Mouse (Mus musculus) ES-E14 (cell line): ENCODE measurements at regions not wholly inside any gene's neighbourhood (a gene's known extent, or its start where the extent isn't known, plus 50 kb on each side); places are given as distances from the start of the nearest gene placed in this dataset.

ENCODE experiments used
- DNase-seq: peaks from one replicate; pipeline ENCODE4 v3.0.0-alpha.2; 2013; ENCODE audit warnings: low read depth, low spot score
- H3K27ac ChIP-seq: 2 replicates; pipeline ENCODE4 v1.5.1; 2012; ENCODE audit warnings: low read depth, mild to moderate bottlenecking, low read length, moderate library complexity, mixed read lengths; ENCODE audit not compliant: poor library complexity, insufficient read depth, severe bottlenecking
- H3K36me3 ChIP-seq: 2 replicates; pipeline ENCODE4 v1.6.1; 2012; ENCODE audit warnings: mild to moderate bottlenecking, low read length, moderate library complexity, mixed read lengths; ENCODE audit not compliant: control insufficient read depth, poor library complexity, insufficient read depth, severe bottlenecking
- H3K4me1 ChIP-seq, 2 experiments: fragments of 150-350 bp in 1 of 2; sonication (generic) in 1 of 2; 2 replicates each; pipeline ENCODE4 v1.6.1; 2012; ENCODE audit warnings: low read length in 2 of 2, mild to moderate bottlenecking in 1 of 2, mixed read lengths in 1 of 2; ENCODE audit not compliant: control insufficient read depth in 2 of 2, insufficient read depth in 2 of 2, poor library complexity in 1 of 2
- H3K4me3 ChIP-seq, 2 experiments: fragments of 150-350 bp in 1 of 2; sonication (generic) in 1 of 2; 2 replicates each; pipeline ENCODE4 v1.5.1; 2012; ENCODE audit warnings: low read length in 2 of 2, low read depth in 1 of 2, mild to moderate bottlenecking in 1 of 2, mixed read lengths in 1 of 2; ENCODE audit not compliant: insufficient read depth in 1 of 2, poor library complexity in 1 of 2, severe bottlenecking in 1 of 2
- H3K9ac ChIP-seq: 2 replicates; pipeline ENCODE4 v1.6.1; 2012; ENCODE audit warnings: low read depth, mild to moderate bottlenecking, low read length, mixed read lengths; ENCODE audit not compliant: poor library complexity, insufficient read depth, severe bottlenecking
- H3K9me3 ChIP-seq: fragments of 150-350 bp; sonication (generic); 2 replicates; pipeline ENCODE4 v1.6.1; 2012; ENCODE audit warnings: low read depth, mild to moderate bottlenecking, low read length; ENCODE audit not compliant: control insufficient read depth, insufficient read depth
- CHD2 ChIP-seq: IDR thresholded peaks from 2 replicates; pipeline ENCODE4 v1.6.1; 2014; ENCODE audit warnings: mild to moderate bottlenecking, low read depth, low read length, inconsistent platforms
- HCFC1 ChIP-seq: IDR thresholded peaks from 2 replicates; pipeline ENCODE4 v1.6.1; 2012; ENCODE audit warnings: low read length, inconsistent platforms, borderline replicate concordance; ENCODE audit not compliant: insufficient read depth
- MAFK ChIP-seq: IDR thresholded peaks from 2 replicates; pipeline ENCODE4 v1.6.1; 2014; ENCODE audit warnings: mild to moderate bottlenecking, low read depth, low read length, inconsistent platforms; ENCODE audit not compliant: insufficient read depth
- ZC3H11A ChIP-seq: IDR thresholded peaks from 2 replicates; pipeline ENCODE4 v1.6.1; 2012; ENCODE audit warnings: low read depth, mild to moderate bottlenecking, inconsistent platforms, low read length, borderline replicate concordance
- ZNF384 ChIP-seq: IDR thresholded peaks from 2 replicates; pipeline ENCODE4 v1.6.1; 2012; ENCODE audit warnings: low read depth, low read length, inconsistent platforms
- in situ Hi-C, 2 experiments: fragments of 600-800 bp; cut with MboI; formaldehyde crosslinking; loops; one replicate each; pipeline ENCODE4 v1.15.1; 2025; ENCODE audit warnings: low sequenced_read_pairs in 2 of 2, inconsistent platforms in 1 of 2; ENCODE audit not compliant: unreplicated experiment in 2 of 2

- in situ Hi-C loops: no loop called here
- Histone ChIP-seq H3K9ac (no peak overlapping the region), H3K27ac (no peak overlapping the region), H3K9me3 (no peaks in the 10 kb centered on the region), H3K36me3 (no peaks in the 10 kb centered on the region), H3K4me3 (no peak overlapping the region), H3K4me1 (no peaks in the 10 kb centered on the region)
- DNase-seq: no peak
- TF ChIP-seq HCFC1: no peak
- TF ChIP-seq CHD2: no peak
- no peak for TF ChIP-seq ZC3H11A
- no peak for TF ChIP-seq ZNF384
- TF ChIP-seq MAFK: no peak
Measured at GRCm38 (mm10) chr1:89234895-89235294, 164.7 kb downstream of the Sh3bp4 start.

- Histone ChIP-seq H3K9ac (no peak overlapping the region), H3K9me3 (no peaks in the 10 kb centered on the region), H3K27ac (no peak overlapping the region), H3K36me3 (no peaks in the 10 kb centered on the region), H3K4me1 (no peaks in the 10 kb centered on the region), H3K4me3 (no peak overlapping the region)
- peak; percentile 27 for DNase-seq
- TF ChIP-seq CHD2 (no peak), ZNF384 (no peak), ZC3H11A (no peak), HCFC1 (no peak), MAFK (no peak)
- in situ Hi-C loops: no loop called here
Measured at GRCm38 (mm10) chr1:89235296-89235695, 165.1 kb downstream of the Sh3bp4 start.

GRCm38 (mm10) chr1:89237696-89238095 is 167.5 kb downstream of the Sh3bp4 start:
- H3K4me3 ChIP-seq: no peak overlapping the region
- H3K27ac ChIP-seq: no peak overlapping the region
- no peak for DNase-seq
- H3K4me1 ChIP-seq: no peaks in the 10 kb centered on the region
- no peaks in the 10 kb centered on the region for H3K36me3 ChIP-seq
- H3K9ac ChIP-seq: no peak overlapping the region
- H3K9me3 ChIP-seq: no peaks in the 10 kb centered on the region
- TF ChIP-seq CHD2 (no peak), MAFK (no peak), HCFC1 (no peak), ZNF384 (no peak), ZC3H11A (no peak)
- in situ Hi-C loops: no loop called here

GRCm38 (mm10) chr1:89244598-89244997 is 174.4 kb downstream of the Sh3bp4 start:
- Histone ChIP-seq H3K9me3 (no peaks in the 10 kb centered on the region), H3K4me3 (no peak overlapping the region), H3K9ac (no peak overlapping the region), H3K36me3 (no peaks in the 10 kb centered on the region), H3K27ac (no peak overlapping the region), H3K4me1 (no peaks in the 10 kb centered on the region)
- no peak for DNase-seq
- in situ Hi-C loops: no loop called here
- TF ChIP-seq MAFK: no peak
- TF ChIP-seq CHD2: no peak
- TF ChIP-seq ZNF384: no peak
- TF ChIP-seq HCFC1: no peak
- no peak for TF ChIP-seq ZC3H11A

GRCm38 (mm10) chr1:89245202-89246003 is 175.2 kb downstream of the Sh3bp4 start:
- no peak overlapping the region for H3K9ac ChIP-seq
- no peaks in the 10 kb centered on the region for H3K9me3 ChIP-seq
- H3K36me3 ChIP-seq: no peaks in the 10 kb centered on the region
- TF ChIP-seq ZC3H11A (no peak), MAFK (no peak), HCFC1 (no peak), ZNF384 (no peak), CHD2 (no peak)
- no peak overlapping the region for H3K4me3 ChIP-seq
- in situ Hi-C loops: no loop called here
- no peak overlapping the region for H3K27ac ChIP-seq
- DNase-seq: no peak
- no peaks in the 10 kb centered on the region for H3K4me1 ChIP-seq
